Mouse (Mus musculus) hindbrain, embryonic 12.5 days (tissue): ENCODE data around the gene Pakap. TPM values are rescaled to one million over a fixed set of nuclear protein-coding genes. Genes with fewer than 3 reads are reported as not detected.

Experiments used
- ATAC-seq: fragments of 200-750 bp; cut with Nextera tagmentation; 2 replicates; pipeline ENCODE4 v1.8.0; 2017; ENCODE audit warnings: moderate TSS enrichment; ENCODE audit not compliant: low FRiP score
- H3K27ac ChIP-seq: fragments of 300-500 bp; sonication (generic); 2 replicates; pipeline ENCODE4 v1.5.1; 2016; ENCODE audit warnings: mild to moderate bottlenecking
- H3K27me3 ChIP-seq: fragments of 300-500 bp; sonication (generic); 2 replicates; pipeline ENCODE4 v1.6.1; 2016; ENCODE audit warnings: mild to moderate bottlenecking
- H3K36me3 ChIP-seq: fragments of 300-500 bp; sonication (generic); 2 replicates; pipeline ENCODE4 v1.6.1; 2016; ENCODE audit warnings: mild to moderate bottlenecking
- H3K4me1 ChIP-seq: fragments of 300-500 bp; sonication (generic); 2 replicates; pipeline ENCODE4 v1.6.1; 2016
- H3K4me2 ChIP-seq: fragments of 300-500 bp; sonication (generic); replicated peaks from 2 replicates; pipeline ENCODE4 v1.6.1; 2016; ENCODE audit warnings: mild to moderate bottlenecking
- H3K4me3 ChIP-seq: fragments of 300-500 bp; sonication (generic); 2 replicates; pipeline ENCODE4 v1.5.1; 2016; ENCODE audit warnings: mild to moderate bottlenecking
- H3K9ac ChIP-seq: fragments of 300-500 bp; sonication (generic); 2 replicates; pipeline ENCODE4 v1.6.1; 2016; ENCODE audit warnings: mild to moderate bottlenecking, moderate library complexity
- H3K9me3 ChIP-seq: fragments of 300-500 bp; sonication (generic); replicated peaks from 2 replicates; pipeline ENCODE4 v1.6.1; 2016; ENCODE audit warnings: mild to moderate bottlenecking
- WGBS: fragments of 180-500 bp; shearing (Covaris S2); methylation state at CpG from one replicate; pipeline ENCODE4 v1.1.7; 2016; 5-methylcytosine and 5-hydroxymethylcytosine counted together
- polyA plus RNA-seq: library from polyadenylated mRNA; unstranded; fragments of >200 nt; fragmentation: Nextera tagmentation; extraction: Ambion mirVana; gene quantifications from 2 replicates; pipeline ENCODE4 v1.2.1, GENCODE M21; 2016

The Pakap gene
- polyA plus RNA-seq, 1 experiment from 2014 or later = 28.1 TPM

- no peak overlapping the region for H3K4me3 ChIP-seq
- H3K27me3 ChIP-seq = no peaks in the 10 kb centered on the region
- no peaks in the 10 kb centered on the region for H3K9me3 ChIP-seq
- WGBS = 85% methylated on average over 11 of the region's 11 CpGs
- no peaks in the 10 kb centered on the region for H3K4me1 ChIP-seq
- no peak overlapping the region for H3K27ac ChIP-seq
- no peak for ATAC-seq
- no peak overlapping the region for H3K4me2 ChIP-seq
- no peaks in the 10 kb centered on the region for H3K36me3 ChIP-seq
- H3K9ac ChIP-seq = no peak overlapping the region
Measured at GRCm38 (mm10) chr4:57576095-57576494, 8.1 kb downstream of the Pakap start.

- Histone ChIP-seq H3K4me2 (no peak overlapping the region), H3K4me3 (no peak overlapping the region), H3K9me3 (no peaks in the 10 kb centered on the region), H3K27me3 (no peaks in the 10 kb centered on the region), H3K36me3 (no peaks in the 10 kb centered on the region), H3K9ac (no peak overlapping the region), H3K4me1 (no peaks in the 10 kb centered on the region), H3K27ac (no peak overlapping the region)
- WGBS = 87% methylated on average over 10 of the region's 10 CpGs
- no peak for ATAC-seq
Measured at GRCm38 (mm10) chr4:57579683-57580082, 11.7 kb downstream of the Pakap start.

GRCm38 (mm10) chr4:57585281-57585800 lies 17.4 kb downstream of the Pakap start:
- no peak overlapping the region for H3K27ac ChIP-seq
- no peak for ATAC-seq
- no peak overlapping the region for H3K4me2 ChIP-seq
- H3K27me3 ChIP-seq = no peaks in the 10 kb centered on the region
- H3K4me3 ChIP-seq = no peak overlapping the region
- H3K9me3 ChIP-seq = no peaks in the 10 kb centered on the region
- H3K9ac ChIP-seq = no peak overlapping the region
- 92% methylated on average over 6 of the region's 6 CpGs for WGBS
- no peaks in the 10 kb centered on the region for H3K4me1 ChIP-seq
- no peaks in the 10 kb centered on the region for H3K36me3 ChIP-seq

- Histone ChIP-seq H3K27ac (no peak overlapping the region), H3K9me3 (no peaks in the 10 kb centered on the region), H3K9ac (no peak overlapping the region), H3K4me2 (no peak overlapping the region), H3K4me3 (no peak overlapping the region), H3K27me3 (no peaks in the 10 kb centered on the region), H3K4me1 (no peaks in the 10 kb centered on the region), H3K36me3 (no peaks in the 10 kb centered on the region)
- WGBS = 78% methylated on average over 7 of the region's 7 CpGs
- ATAC-seq = no peak
Measured at GRCm38 (mm10) chr4:57586933-57587658, 19.1 kb downstream of the Pakap start.

- Histone ChIP-seq H3K27ac (no peak overlapping the region), H3K27me3 (no peaks in the 10 kb centered on the region), H3K4me3 (no peak overlapping the region), H3K9ac (no peak overlapping the region), H3K4me2 (no peak overlapping the region), H3K4me1 (no peaks in the 10 kb centered on the region), H3K9me3 (no peaks in the 10 kb centered on the region), H3K36me3 (no peaks in the 10 kb centered on the region)
- no peak for ATAC-seq
- WGBS = 100% methylated on average over 1 of the region's 1 CpGs
Measured at GRCm38 (mm10) chr4:57588356-57588755, 20.4 kb downstream of the Pakap start.

- no peak for ATAC-seq
- 82% methylated on average over 4 of the region's 4 CpGs for WGBS
Measured at GRCm38 (mm10) chr4:57592751-57593150, 24.8 kb downstream of the Pakap start.

GRCm38 (mm10) chr4:57599946-57600345 lies 32.0 kb downstream of the Pakap start:
- Histone ChIP-seq H3K4me2 (no peak overlapping the region), H3K27me3 (no peaks in the 10 kb centered on the region), H3K27ac (no peak overlapping the region), H3K9ac (no peak overlapping the region), H3K36me3 (no peaks in the 10 kb centered on the region), H3K9me3 (no peaks in the 10 kb centered on the region), H3K4me1 (no peaks in the 10 kb centered on the region; the same call in 1 of the 2 replicates), H3K4me3 (no peak overlapping the region)
- 93% methylated on average over 6 of the region's 6 CpGs for WGBS
- ATAC-seq = no peak

More at GRCm38 (mm10) chr4:57592751-57593150, 24.8 kb downstream of the Pakap start:
- H3K27me3 ChIP-seq = no peaks in the 10 kb centered on the region
- no peaks in the 10 kb centered on the region; the same call in 1 of the 2 replicates for H3K4me1 ChIP-seq
- no peaks in the 10 kb centered on the region for H3K9me3 ChIP-seq
- H3K27ac ChIP-seq = no peak overlapping the region
- H3K4me2 ChIP-seq = no peak overlapping the region
- no peak overlapping the region for H3K4me3 ChIP-seq
- no peak overlapping the region for H3K9ac ChIP-seq
- no peaks in the 10 kb centered on the region for H3K36me3 ChIP-seq

- Histone ChIP-seq H3K27ac (no peak overlapping the region), H3K9me3 (no peaks in the 10 kb centered on the region), H3K9ac (no peak overlapping the region), H3K36me3 (no peaks in the 10 kb centered on the region), H3K4me2 (no peak overlapping the region), H3K27me3 (no peaks in the 10 kb centered on the region), H3K4me3 (no peak overlapping the region), H3K4me1 (no peaks in the 10 kb centered on the region; the same call in 1 of the 2 replicates)
- no peak for ATAC-seq
- 93% methylated on average over 11 of the region's 11 CpGs for WGBS
Measured at GRCm38 (mm10) chr4:57600685-57601457, 32.9 kb downstream of the Pakap start.

GRCm38 (mm10) chr4:57601458-57601835 lies 33.5 kb downstream of the Pakap start:
- Histone ChIP-seq H3K4me3 (no peak overlapping the region), H3K9ac (no peak overlapping the region), H3K27me3 (no peaks in the 10 kb centered on the region), H3K4me2 (no peak overlapping the region), H3K36me3 (no peaks in the 10 kb centered on the region), H3K4me1 (no peaks in the 10 kb centered on the region; the same call in 1 of the 2 replicates), H3K27ac (no peak overlapping the region), H3K9me3 (no peaks in the 10 kb centered on the region)
- ATAC-seq = no peak
- 83% methylated on average over 9 of the region's 9 CpGs for WGBS

GRCm38 (mm10) chr4:57601903-57602617 lies 34.1 kb downstream of the Pakap start:
- Histone ChIP-seq H3K27ac (no peak overlapping the region), H3K27me3 (no peaks in the 10 kb centered on the region), H3K4me2 (no peak overlapping the region), H3K4me3 (no peak overlapping the region), H3K4me1 (no peaks in the 10 kb centered on the region; the same call in 1 of the 2 replicates), H3K9me3 (no peaks in the 10 kb centered on the region), H3K9ac (no peak overlapping the region), H3K36me3 (no peaks in the 10 kb centered on the region)
- 86% methylated on average over 10 of the region's 10 CpGs for WGBS
- ATAC-seq = no peak

- H3K4me2 ChIP-seq = no peak overlapping the region
- H3K4me3 ChIP-seq = no peak overlapping the region
- no peaks in the 10 kb centered on the region for H3K27me3 ChIP-seq
- 87% methylated on average over 3 of the region's 3 CpGs for WGBS
- H3K9me3 ChIP-seq = no peaks in the 10 kb centered on the region
- no peaks in the 10 kb centered on the region for H3K36me3 ChIP-seq
- ATAC-seq = no peak
- H3K9ac ChIP-seq = no peak overlapping the region
- no peaks in the 10 kb centered on the region for H3K4me1 ChIP-seq
- no peak overlapping the region for H3K27ac ChIP-seq
Measured at GRCm38 (mm10) chr4:57606258-57606657, 38.3 kb downstream of the Pakap start.
